Mouse (Mus musculus) stomach, postnatal 0 days (tissue): Measurements from ENCODE around the gene Il22ra1.

ENCODE experiments used
- CTCF ChIP-seq: IDR thresholded peaks from 2 replicates; pipeline ENCODE4 v1.5.1; 2016; ENCODE audit warnings: antibody characterized with exemption, low read depth, mild to moderate bottlenecking, moderate library complexity
- EP300 ChIP-seq: optimal IDR thresholded peaks from 2 replicates; pipeline ENCODE3; 2016; ENCODE audit warnings: antibody characterized with exemption

DNA sequence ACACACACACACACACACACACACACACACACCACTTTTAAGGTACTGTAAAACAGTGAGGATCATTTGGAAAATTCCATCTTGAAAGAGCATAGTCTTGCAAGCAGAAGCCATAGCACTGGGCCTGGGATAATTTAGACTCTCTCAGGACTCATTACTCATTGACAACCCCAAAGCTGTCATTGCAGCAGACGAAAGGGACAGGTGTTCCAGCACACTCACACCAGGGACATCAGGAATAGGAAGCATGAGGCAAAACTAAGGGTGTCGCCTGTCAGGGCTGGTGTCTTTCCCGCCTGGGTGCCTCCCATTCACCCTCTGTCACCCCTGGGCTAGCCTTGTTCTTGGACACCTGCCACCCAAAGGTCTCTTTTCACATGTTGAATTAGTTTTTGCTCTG is 8.9 kb downstream of the Il22ra1 start:
- no peak for TF ChIP-seq CTCF
- TF ChIP-seq EP300 = no peak
